Mouse (Mus musculus) midbrain, embryonic 14.5 days (tissue): Measurements from ENCODE around the gene Hgfac. TPM values are rescaled to one million over a fixed set of nuclear protein-coding genes. Genes with fewer than 3 reads are reported as not detected.
A peak's percentile ranks its signal among the peaks of the same experiment; 100 is the strongest.

Experiments used
- microRNA-seq: library from miRNA; unstranded; fragments of <30 nt; microRNA quantifications from one replicate; pipeline ENCODE4, GENCODE M21; 2016
- polyA plus RNA-seq: library from polyadenylated mRNA; unstranded; fragments of >200 nt; fragmentation: Nextera tagmentation; extraction: Ambion mirVana; gene quantifications from 2 replicates; pipeline ENCODE4 v1.2.1, GENCODE M21; 2014

Hgfac gene
- polyA plus RNA-seq, 1 experiment from 2014 or later: 1.1 TPM

Small RNAs within 50 kb of the gene (microRNA-seq; reads per million reads assigned to microRNA genes)
- 11.6 reads per million, percentile 35 among the genes with 10 or more reads in this experiment for gene Mir3097

Other genes with a start within 250 kb of the Hgfac start
- 3.1 and 4.8 TPM in 2 replicates for gene Msantd1, start 133.5 kb upstream of the Hgfac start, polyA plus RNA-seq
- gene Rgs12, start 92.1 kb upstream of the Hgfac start, polyA plus RNA-seq: 42.7 and 44.3 TPM in 2 replicates
- 3.6 and 6.2 TPM in 2 replicates for gene Dok7, start 15.3 kb downstream of the Hgfac start, polyA plus RNA-seq
- 132 and 136 TPM in 2 replicates for gene Lrpap1, start 64.3 kb downstream of the Hgfac start, polyA plus RNA-seq
- gene Adra2c, start 236.8 kb downstream of the Hgfac start, polyA plus RNA-seq: 0.46 and 0.50 TPM in 2 replicates